Mouse (Mus musculus) mesoderm, embryonic 11.5 days (tissue): ENCODE data around the gene Olfr320.
"Not testable (repeated sequence)": the region's sequence is repeated elsewhere in the genome, so short reads cannot be mapped to it uniquely, and the experiment has no call there.

Experiments used
- DNase-seq: peaks from one replicate; pipeline ENCODE4 v3.0.0-alpha.2; 2012; ENCODE audit warnings: low read depth, low spot score

Gene Olfr320

GRCm38 (mm10) chr11:58680799-58681198, at the start of gene Olfr320:
Olfr320 (plus strand) TSS chr11:58681099.
- DNase-seq = no peak

GRCm38 (mm10) chr11:58634878-58635277, 46.0 kb upstream of the Olfr320 start:
- DNase-seq = no peak

GRCm38 (mm10) chr11:58636376-58636977, 44.4 kb upstream of the Olfr320 start:
- peak; percentile 70 for DNase-seq

DNA sequence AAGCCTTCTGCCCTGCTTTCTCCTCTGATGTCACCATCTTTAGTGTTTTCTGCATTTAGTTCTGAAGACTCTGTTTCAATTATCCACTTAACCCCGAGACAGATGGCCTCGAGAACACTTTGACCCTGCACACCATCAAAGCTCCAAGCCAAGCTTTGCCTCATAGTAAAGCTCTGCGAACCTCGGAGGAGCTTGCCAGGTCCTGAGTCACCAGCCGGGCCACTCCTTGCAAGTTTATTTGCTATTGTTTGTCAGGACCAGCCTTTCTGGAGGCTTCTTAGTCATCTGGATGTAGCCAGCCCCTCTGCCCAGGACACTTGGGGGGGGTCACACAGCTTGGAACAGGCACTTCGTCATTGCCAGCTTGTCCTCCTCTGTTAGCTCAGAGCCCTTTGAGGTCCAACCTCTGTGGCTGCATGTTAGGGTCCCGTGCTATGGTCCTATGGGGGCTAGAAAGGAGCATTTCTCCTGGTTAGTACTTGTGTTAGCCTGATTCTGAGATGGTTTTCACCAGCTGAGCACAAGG, 42.7 kb upstream of the Olfr320 start:
- no peak for DNase-seq

- DNase-seq = peak; percentile 39
Measured at GRCm38 (mm10) chr11:58640272-58640867, 40.5 kb upstream of the Olfr320 start, which contains the start of gene Trim58. Trim58 (plus strand) TSS chr11:58640465.

DNA sequence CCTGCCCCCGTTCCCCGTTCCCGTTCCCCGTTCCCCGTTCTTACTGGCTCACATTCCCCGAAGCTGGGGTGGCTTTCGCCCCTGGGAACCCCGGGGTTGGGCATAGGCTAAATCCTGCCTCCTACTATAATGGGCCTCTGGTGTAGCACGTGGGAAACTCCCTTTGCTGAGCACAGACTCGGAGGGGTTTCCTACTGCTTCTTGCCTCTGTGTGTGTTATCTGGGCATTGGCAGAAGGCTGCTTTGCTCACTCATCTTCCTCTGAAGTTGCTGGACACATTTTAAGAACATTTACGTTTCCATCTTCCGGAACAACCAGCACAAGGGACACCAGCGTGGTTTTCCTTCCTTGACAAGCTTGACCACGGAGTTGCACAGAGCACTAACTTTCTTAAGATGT, 39.8 kb upstream of the Olfr320 start:
- no peak for DNase-seq

DNA sequence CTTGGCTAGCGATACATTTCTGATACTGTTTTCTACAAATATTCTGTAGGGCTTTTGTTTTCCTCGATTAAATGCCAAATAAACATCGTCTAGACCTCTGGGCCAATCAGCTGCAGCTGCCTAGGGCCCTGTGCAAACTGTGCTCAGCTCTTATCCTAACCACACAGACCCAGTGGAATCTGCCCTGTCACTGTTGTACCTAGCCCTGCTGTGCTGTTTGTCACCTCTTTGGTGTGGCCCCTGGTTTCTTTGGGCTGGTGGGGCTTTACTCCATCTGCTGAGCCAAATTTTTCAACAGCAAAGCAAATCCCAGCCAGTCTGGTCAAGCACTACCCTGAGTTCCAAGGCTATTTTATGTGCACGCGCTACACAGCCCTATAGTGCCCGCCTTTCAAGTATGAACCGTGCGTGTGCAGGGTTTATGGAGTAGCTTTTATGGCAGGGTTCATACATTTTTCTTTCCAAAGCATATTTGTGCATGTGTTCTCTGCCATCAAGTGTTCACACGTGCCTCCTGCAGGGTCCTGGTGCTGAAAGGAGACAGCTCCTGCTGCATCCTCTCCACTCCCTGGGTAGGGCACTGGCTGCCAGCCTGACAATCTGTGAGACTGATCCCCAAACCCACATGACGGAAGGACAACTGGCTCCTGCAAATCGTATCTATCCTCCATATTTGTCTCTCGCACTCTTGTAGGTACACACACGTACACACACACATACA, 39.1 kb upstream of the Olfr320 start:
- no peak for DNase-seq

DNA sequence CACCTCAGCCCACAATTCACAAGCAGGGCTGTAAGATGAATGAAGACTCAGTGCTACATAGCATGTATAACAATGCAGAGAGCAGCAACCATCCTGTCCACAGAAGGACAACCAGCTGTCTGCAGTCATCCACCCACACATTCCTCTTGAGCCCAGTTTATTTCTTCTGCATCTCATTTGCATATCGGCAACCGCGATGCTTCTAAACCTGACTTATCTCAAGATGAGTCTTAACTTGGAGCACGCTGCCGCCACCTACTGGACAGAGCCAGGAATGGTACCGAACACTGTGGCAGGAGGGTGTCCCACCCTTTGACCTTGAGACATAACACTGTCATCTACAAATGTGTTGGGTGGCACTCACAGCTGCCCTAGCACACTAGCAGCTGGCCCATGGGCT, 37.5 kb upstream of the Olfr320 start:
- peak; percentile 40 for DNase-seq

DNA sequence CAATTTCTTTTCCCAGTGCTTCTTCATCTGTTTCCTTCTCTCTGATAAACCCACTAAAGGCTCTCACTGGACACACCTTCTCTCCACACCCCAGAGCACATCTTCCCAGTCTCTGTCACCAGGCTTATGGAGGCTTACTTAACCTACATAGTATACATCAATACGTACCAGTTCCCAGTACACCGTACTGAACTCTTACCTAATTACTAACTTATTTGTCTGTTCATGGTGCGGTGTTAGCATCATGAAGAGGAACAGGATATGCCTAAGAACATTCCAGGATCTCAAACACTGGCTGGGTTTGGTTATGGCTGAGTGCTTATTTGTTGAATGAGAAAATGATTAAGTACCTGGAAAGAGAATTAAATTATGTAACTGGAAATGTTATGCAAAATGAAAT, 25.7 kb upstream of the Olfr320 start:
- DNase-seq = no peak

DNA sequence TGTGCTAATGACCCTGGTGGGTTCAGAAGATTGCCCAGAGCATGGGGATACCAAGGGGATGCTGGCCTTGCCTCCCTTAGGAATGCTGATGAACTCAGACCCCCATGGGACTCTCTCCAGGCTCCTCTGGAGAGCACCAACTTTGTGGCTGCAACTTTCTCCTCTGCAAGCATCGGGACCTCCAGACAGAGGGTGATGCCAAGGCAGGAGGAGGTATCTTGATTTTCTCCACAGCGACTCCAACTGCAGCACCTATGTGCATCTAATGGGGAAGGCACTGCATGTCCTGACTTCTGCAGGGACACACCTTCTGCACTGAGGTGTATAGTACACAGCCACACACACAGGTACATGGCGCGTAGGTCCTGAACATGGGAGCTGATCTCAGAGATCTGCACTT, 22.3 kb upstream of the Olfr320 start, which contains the start of gene Olfr322:
Olfr322 (plus strand) TSS at position 187 of the 400 bp plus-strand sequence.
- no peak for DNase-seq

- DNase-seq = no peak
Measured at GRCm38 (mm10) chr11:58669252-58669651, 11.6 kb upstream of the Olfr320 start.

DNA sequence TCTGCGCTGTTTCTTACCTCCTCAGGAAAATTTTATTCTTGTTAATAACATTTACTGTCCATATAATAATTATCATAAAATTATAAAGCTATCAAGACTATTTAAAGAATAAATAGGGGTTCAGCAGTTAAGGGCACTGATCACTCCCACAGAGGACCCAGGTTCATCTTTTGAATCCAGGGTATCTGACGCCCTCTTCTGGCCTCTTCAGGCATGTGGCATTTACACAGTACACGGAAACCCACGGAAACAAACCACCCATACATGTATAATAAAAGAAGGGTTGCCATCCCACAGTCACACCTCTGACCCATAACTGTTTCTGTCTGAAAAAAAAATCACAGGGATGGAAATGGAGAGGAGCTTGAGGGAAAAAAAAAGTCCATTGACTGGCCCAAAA, 9.1 kb upstream of the Olfr320 start:
- no peak for DNase-seq

DNA sequence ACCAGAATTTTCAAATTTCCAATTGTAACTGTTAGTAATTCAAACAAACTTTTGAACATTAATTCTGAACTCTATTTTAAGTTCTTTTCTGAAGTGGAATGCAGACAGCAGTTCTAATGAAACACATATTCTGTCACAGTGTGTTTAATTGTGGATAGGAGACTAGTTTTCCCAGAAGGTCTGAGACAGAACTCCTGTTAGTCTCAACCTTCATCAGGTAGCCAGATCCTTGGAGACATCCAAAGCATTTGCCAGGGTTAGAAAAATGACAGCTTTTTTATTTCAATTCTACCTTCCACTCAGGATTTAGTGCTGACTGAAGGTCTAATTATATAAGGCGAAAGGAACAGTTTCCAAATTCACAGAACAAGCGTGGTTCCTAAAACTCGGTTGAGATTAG, 18.0 kb downstream of the Olfr320 start, which contains the start of gene Olfr319:
Olfr319 (plus strand) TSS at position 301 of the 400 bp plus-strand sequence.
- no peak for DNase-seq

- no peak for DNase-seq
Measured at GRCm38 (mm10) chr11:58709086-58709485, 28.2 kb downstream of the Olfr320 start.

DNA sequence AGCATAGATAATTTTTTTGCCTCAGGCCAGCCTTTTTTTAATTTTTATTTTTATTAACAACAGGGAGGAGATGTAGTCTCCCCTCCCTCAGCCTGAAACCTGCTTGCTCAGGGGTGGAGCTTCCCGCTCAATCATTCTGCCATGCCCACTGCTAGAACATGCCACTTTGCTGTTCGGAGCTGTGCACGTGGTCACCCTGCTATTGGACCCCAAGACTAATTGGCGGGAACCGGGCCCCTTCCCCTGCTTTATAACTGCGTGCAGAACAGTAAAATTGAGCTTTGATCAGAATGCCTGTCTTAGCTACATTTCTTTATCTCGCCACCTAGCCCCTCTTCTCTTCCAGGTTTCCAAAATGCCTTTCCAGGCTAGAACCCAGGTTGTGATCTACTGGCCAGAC, 36.8 kb downstream of the Olfr320 start:
- DNase-seq = not testable (repeated sequence)

DNA sequence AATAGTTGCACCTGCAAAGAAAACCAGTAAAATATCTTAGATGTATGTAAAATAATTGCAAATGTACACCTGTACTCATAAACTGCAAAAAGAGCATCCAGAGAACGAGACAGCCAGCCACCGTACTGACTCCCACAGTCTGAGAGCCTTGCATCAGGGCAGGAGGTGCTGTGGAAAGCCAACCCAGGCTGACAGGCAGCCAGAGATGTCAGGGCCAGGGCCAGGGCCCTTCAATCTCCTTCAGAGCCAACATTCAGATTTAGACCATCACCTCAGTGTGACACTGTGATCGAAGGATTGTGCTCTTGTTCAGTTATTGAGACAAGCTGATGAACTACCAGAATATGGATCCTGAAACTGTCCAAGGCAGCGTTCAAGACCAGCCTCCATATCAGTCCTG, 38.8 kb downstream of the Olfr320 start:
- DNase-seq = no peak

DNA sequence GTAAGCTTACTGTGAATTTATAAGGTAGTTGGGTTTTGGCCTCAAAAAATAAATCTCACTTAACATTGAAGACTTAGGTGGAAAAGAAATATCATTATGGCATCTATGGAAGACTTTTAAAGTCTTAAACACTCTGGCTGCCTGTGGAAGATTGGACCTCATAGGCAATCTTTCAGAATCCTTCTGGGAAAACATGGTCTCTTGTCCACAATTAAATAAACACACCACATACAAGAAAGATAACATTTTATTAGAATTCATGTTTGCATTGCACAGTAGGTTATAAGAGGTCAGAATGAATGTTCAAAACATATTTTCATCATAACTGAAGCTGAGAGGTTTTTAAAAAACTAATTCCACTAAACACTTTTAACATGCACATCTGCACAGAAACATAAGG, 43.0 kb downstream of the Olfr320 start, which contains the start of gene Olfr318:
Olfr318 (minus strand) TSS at position 101 of the 400 bp plus-strand sequence.
- no peak for DNase-seq

- DNase-seq = not testable (repeated sequence)
Measured at GRCm38 (mm10) chr11:58727896-58728650, 47.2 kb downstream of the Olfr320 start.

DNA sequence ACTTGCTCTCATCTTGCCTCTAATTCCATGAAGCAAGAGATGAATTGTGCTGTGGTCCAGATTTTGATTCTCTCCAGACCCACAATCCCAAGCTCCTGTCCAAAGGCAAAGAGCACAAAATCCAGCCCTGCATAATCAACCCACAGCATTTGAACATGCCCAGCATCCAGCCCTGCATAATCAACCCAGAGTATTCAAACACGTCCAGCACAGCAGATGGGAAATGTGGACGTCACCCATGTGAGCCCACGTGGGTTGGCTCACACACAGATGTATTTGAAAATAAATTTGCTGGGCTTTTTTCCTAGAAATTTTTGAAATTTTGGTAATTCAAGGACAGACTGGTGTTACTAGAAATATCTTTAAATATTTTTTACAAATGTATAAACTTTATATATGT, 52.5 kb downstream of the Olfr320 start:
- peak; percentile 6 for DNase-seq
